Mouse (Mus musculus) megakaryocyte, embryonic 14.5 days (primary cell): ENCODE data around the gene Hebp1. TPM values are rescaled to one million over a fixed set of nuclear protein-coding genes. Genes with fewer than 3 reads are reported as not detected.

ENCODE experiments used
- H3K27me3 ChIP-seq: replicated peaks from 2 replicates; pipeline ENCODE3; 2012; ENCODE audit warnings: inconsistent platforms
- H3K36me3 ChIP-seq: replicated peaks from 2 replicates; pipeline ENCODE3; 2012; ENCODE audit warnings: low read length, inconsistent platforms, mixed read lengths
- H3K4me1 ChIP-seq: 2 replicates; pipeline ENCODE4 v1.6.1; 2012; ENCODE audit warnings: inconsistent platforms
- H3K4me3 ChIP-seq: replicated peaks from 2 replicates; pipeline ENCODE3; 2012; ENCODE audit warnings: moderate library complexity, mild to moderate bottlenecking, inconsistent platforms
- H3K9me3 ChIP-seq: 2 replicates; pipeline ENCODE4 v1.6.1; 2012; ENCODE audit warnings: inconsistent platforms
- FLI1 ChIP-seq: IDR thresholded peaks from 2 replicates; pipeline ENCODE4 v1.6.1; 2012; ENCODE audit warnings: low read length, inconsistent platforms, mixed read lengths
- GATA1 ChIP-seq: IDR thresholded peaks from 3 replicates; pipeline ENCODE4 v1.6.1; 2012; ENCODE audit warnings: mixed read lengths, low read length, inconsistent platforms, borderline replicate concordance
- polyA plus RNA-seq: library from polyadenylated mRNA; stranded (reverse); fragments of >175 nt; gene quantifications from 2 replicates; pipeline ENCODE4 v1.2.3, GENCODE M21; 2012; ENCODE audit warnings: low replicate concordance; ENCODE audit not compliant: insufficient read depth

Hebp1 gene
- polyA plus RNA-seq, result 3.9 TPM in 1 of 2 replicates, not detected in the other

GRCm38 (mm10) chr6:135197921-135198532, at the start of gene Hebp1, which contains the start of gene Fam234b:
Gene Hebp1 (minus strand): TSS chr6:135198022.
Gene Fam234b (plus strand): TSS chr6:135197977.
- Histone ChIP-seq H3K36me3 (peaks cover 6% of the 10 kb centered on the region), H3K9me3 (no peaks in the 10 kb centered on the region), H3K27me3 (no peaks in the 10 kb centered on the region), H3K4me1 (peaks cover 45% of the 10 kb centered on the region), H3K4me3 (peak within 1 kb of the TSS; percentile 98)
- no peak for TF ChIP-seq FLI1
- no peak for TF ChIP-seq GATA1

- Histone ChIP-seq H3K36me3 (no peaks in the 10 kb centered on the region), H3K27me3 (peaks cover 42% of the 10 kb centered on the region), H3K9me3 (no peaks in the 10 kb centered on the region), H3K4me1 (peaks cover 23% of the 10 kb centered on the region), H3K4me3 (no peak overlapping the region)
- no peak for TF ChIP-seq GATA1
- TF ChIP-seq FLI1, result no peak
Measured at GRCm38 (mm10) chr6:135245586-135245985, 47.8 kb upstream of the Hebp1 start.

- no peak for TF ChIP-seq FLI1
- TF ChIP-seq GATA1, result no peak
- H3K4me3 ChIP-seq, result no peak overlapping the region
- peaks cover 4% of the 10 kb centered on the region for H3K36me3 ChIP-seq
- peaks cover 37% of the 10 kb centered on the region for H3K4me1 ChIP-seq
- no peaks in the 10 kb centered on the region for H3K9me3 ChIP-seq
- H3K27me3 ChIP-seq, result peaks cover 23% of the 10 kb centered on the region
Measured at GRCm38 (mm10) chr6:135240361-135240760, 42.5 kb upstream of the Hebp1 start.

GRCm38 (mm10) chr6:135238211-135238610, 40.4 kb upstream of the Hebp1 start:
- Histone ChIP-seq H3K4me3 (no peak overlapping the region), H3K36me3 (peaks cover 22% of the 10 kb centered on the region), H3K4me1 (peaks cover 37% of the 10 kb centered on the region), H3K27me3 (peaks cover 8% of the 10 kb centered on the region), H3K9me3 (no peaks in the 10 kb centered on the region)
- TF ChIP-seq GATA1 (no peak), FLI1 (no peak)

- H3K36me3 ChIP-seq, result peaks cover 31% of the 10 kb centered on the region
Measured at GRCm38 (mm10) chr6:135237326-135237725, 39.5 kb upstream of the Hebp1 start.

GRCm38 (mm10) chr6:135236576-135236975, 38.8 kb upstream of the Hebp1 start:
- Histone ChIP-seq H3K27me3 (peaks cover 8% of the 10 kb centered on the region), H3K4me1 (peaks cover 45% of the 10 kb centered on the region), H3K4me3 (no peak overlapping the region), H3K9me3 (no peaks in the 10 kb centered on the region), H3K36me3 (peaks cover 38% of the 10 kb centered on the region)
- no peak for TF ChIP-seq GATA1
- TF ChIP-seq FLI1, result no peak

More at GRCm38 (mm10) chr6:135237326-135237725, 39.5 kb upstream of the Hebp1 start:
- Histone ChIP-seq H3K4me3 (peak overlapping the region; percentile 71), H3K4me1 (peaks cover 44% of the 10 kb centered on the region), H3K9me3 (no peaks in the 10 kb centered on the region), H3K27me3 (peaks cover 8% of the 10 kb centered on the region)
- TF ChIP-seq FLI1 (no peak), GATA1 (no peak)

GRCm38 (mm10) chr6:135235742-135236141, 37.9 kb upstream of the Hebp1 start:
- Histone ChIP-seq H3K4me3 (no peak overlapping the region), H3K9me3 (no peaks in the 10 kb centered on the region), H3K4me1 (peaks cover 39% of the 10 kb centered on the region), H3K36me3 (peaks cover 43% of the 10 kb centered on the region), H3K27me3 (peaks cover 8% of the 10 kb centered on the region)
- no peak for TF ChIP-seq GATA1
- no peak for TF ChIP-seq FLI1

GRCm38 (mm10) chr6:135232443-135233182, 34.8 kb upstream of the Hebp1 start:
- Histone ChIP-seq H3K9me3 (no peaks in the 10 kb centered on the region), H3K4me1 (peaks cover 53% of the 10 kb centered on the region), H3K27me3 (peaks cover 3% of the 10 kb centered on the region), H3K36me3 (peaks cover 66% of the 10 kb centered on the region), H3K4me3 (peak overlapping the region; percentile 4)
- TF ChIP-seq FLI1 (no peak), GATA1 (no peak)

- H3K27me3 ChIP-seq, result no peaks in the 10 kb centered on the region
- H3K36me3 ChIP-seq, result peaks cover 78% of the 10 kb centered on the region
- H3K4me3 ChIP-seq, result no peak overlapping the region
- no peak for TF ChIP-seq FLI1
- TF ChIP-seq GATA1, result no peak
- peaks cover 42% of the 10 kb centered on the region for H3K4me1 ChIP-seq
- no peaks in the 10 kb centered on the region for H3K9me3 ChIP-seq
Measured at GRCm38 (mm10) chr6:135230586-135230985, 32.8 kb upstream of the Hebp1 start.

- peaks cover 69% of the 10 kb centered on the region for H3K36me3 ChIP-seq
- peaks cover 60% of the 10 kb centered on the region for H3K4me1 ChIP-seq
- TF ChIP-seq GATA1 (no peak), FLI1 (no peak)
- H3K9me3 ChIP-seq, result no peaks in the 10 kb centered on the region
- no peaks in the 10 kb centered on the region for H3K27me3 ChIP-seq
- H3K4me3 ChIP-seq, result no peak overlapping the region
Measured at GRCm38 (mm10) chr6:135228465-135228941, 30.7 kb upstream of the Hebp1 start.
